Mouse (Mus musculus): ENCODE data around the gene Olfr531. TPM values are rescaled to one million over a fixed set of nuclear protein-coding genes. Genes with fewer than 3 reads are reported as not detected.

Olfr531 gene
- 0.10 TPM in 1 of 3 replicates, not detected in the others for total RNA-seq (2017)

DNA sequence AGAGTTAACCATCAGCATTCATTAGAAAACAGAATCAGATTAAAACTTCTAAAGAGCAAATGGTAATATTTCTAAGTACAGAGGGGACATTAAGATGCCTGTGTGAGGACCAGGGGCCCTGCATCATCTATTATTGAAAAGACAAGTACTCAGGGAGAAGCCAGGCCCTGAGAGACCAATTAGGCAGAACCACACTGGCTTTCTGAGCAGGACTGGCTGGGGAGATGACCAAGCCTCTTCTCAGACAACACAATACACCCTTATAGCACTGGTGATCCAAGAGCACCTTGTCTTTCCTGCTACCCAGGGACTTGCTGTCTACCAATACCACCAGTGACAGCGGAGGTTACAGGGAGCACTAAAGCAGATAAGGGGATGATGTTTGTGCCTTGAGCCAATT lies at the start of gene Olfr531:
Gene Olfr531 (minus strand): TSS at position 101 of the 400 bp plus-strand sequence.
- no peak for ATAC-seq (replicated peaks; ENCODE audit: insufficient number of reproducible peaks, low FRiP score, low TSS enrichment, poor library complexity, severe bottlenecking)

DNA sequence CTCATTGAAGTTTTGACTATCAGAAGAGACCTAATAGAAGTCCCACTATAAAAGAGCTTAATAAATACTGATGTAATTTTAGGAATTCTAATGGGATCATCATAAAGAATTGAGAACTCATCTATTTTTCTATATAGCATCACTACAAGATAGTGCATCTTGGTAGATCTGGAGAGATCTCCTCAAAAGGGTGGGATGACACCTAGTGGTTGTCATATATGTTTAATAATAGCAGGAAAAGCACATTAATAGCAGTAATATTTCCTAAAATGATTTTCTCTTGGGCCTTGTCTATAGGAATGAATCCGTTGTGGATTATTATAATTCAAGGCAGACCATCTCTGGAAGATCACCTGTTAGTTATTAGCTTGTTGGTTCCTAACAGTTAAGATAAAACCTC lies 40.4 kb upstream of the Olfr531 start:
- no peak for ATAC-seq (replicated peaks; ENCODE audit: insufficient number of reproducible peaks, low FRiP score, low TSS enrichment, poor library complexity, severe bottlenecking)

DNA sequence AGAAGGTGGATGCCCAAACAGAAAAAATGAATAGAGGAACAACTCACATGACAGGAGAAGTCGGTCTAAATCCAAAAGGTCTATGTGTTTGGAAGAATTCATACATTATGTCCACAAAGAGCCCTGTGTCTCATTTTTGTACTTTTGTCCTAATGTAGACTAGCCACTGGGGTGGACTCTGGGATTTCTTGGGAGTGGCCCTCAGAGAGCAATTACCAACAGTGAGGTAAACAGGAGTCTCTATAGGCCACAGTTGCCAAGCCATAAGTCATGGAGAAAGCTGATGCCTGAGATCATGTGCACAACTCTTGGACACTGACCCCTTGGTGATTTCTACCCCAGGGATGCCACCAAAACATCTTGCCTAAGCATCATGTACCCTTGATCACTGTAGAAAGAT lies 18.8 kb upstream of the Olfr531 start, which contains the start of gene Olfr532:
Gene Olfr532 (minus strand): TSS at position 101 of the 400 bp plus-strand sequence.
- ATAC-seq (replicated peaks; ENCODE audit: insufficient number of reproducible peaks, low FRiP score, low TSS enrichment, poor library complexity, severe bottlenecking) = no peak

DNA sequence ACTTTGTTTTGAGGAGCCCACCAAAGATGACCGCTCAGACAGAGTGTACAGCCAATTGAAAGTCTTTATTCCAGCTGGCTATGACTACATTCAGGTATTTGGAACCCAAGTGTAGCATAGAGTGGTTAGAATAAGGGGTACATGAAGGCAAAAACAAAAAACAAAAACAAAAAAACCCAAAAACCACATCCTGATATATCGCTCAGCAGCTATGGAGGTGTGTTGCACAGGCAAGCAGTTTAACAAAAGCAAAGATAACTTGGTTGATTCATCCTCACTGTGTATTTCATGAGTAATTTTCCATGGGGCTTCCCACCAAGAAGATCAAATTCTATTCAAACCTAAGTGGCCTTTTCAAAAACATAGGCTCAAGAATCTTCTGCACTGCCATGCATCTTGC lies 25.8 kb downstream of the Olfr531 start:
- ATAC-seq (replicated peaks; ENCODE audit: insufficient number of reproducible peaks, low FRiP score, low TSS enrichment, poor library complexity, severe bottlenecking) = no peak

DNA sequence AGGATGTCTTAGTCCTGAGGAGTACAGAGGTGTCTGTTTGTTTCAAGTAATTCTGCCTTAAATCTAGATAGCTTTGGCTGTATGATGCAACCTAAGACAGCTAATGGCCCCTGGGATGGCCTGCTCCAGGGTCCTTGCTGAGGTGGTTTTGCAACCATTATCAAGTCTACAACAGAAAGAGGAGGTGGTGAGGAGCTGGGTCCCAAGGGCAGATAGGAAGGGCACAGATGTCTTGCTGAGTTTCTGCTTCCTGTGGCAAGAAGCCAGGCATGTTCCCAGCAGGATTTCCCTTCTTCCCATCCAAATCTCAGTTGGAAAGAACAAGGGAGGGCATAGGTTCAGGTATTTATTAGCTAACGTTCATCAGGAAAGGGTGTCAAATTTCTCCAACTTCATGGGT lies 26.5 kb downstream of the Olfr531 start, which contains the start of gene Olfr530:
Gene Olfr530 (minus strand): TSS at position 101 of the 400 bp plus-strand sequence.
- no peak for ATAC-seq (replicated peaks; ENCODE audit: insufficient number of reproducible peaks, low FRiP score, low TSS enrichment, poor library complexity, severe bottlenecking)

DNA sequence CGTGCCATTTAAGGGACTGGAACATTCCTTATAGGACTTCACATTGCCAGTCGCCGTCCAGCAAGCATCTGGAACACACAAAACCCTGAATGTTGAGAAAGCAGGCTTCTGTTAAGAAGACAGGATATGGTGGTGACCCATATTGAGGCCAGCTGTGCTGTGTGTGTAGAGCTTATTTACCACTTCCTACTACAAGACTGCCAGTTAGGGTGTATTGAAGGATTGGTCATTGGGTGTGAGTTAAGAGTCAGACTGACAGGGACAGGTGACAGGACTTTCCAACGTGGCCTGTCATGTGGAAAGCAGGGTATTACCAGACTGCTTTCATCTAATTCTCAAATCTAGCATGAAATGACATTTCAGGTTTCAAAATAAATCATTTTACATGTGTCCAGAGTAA lies 28.4 kb downstream of the Olfr531 start:
- ATAC-seq (replicated peaks; ENCODE audit: insufficient number of reproducible peaks, low FRiP score, low TSS enrichment, poor library complexity, severe bottlenecking) = no peak

DNA sequence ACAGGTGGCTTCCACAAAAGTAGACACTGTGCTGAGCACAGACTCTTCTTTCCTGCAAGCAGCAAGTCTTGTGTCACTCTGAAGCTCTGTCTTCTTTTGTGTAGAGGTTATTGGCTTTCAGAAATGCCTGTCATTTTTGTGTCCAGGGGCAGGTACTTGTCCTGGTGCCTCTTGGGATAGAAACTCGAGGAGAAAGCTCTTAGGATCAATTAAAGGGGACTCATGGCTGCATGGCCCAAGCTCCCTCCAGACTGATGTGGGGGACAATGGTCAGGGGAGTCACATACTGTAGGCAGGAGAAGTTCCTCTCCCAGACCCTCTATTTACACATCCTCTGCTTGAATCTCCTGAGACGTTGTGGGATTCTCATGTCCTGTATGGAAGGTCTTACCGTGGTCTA lies 41.1 kb downstream of the Olfr531 start, which contains the start of gene Olfr60:
Gene Olfr60 (minus strand): TSS at position 101 of the 400 bp plus-strand sequence.
- ATAC-seq (replicated peaks; ENCODE audit: insufficient number of reproducible peaks, low FRiP score, low TSS enrichment, poor library complexity, severe bottlenecking) = no peak

Other genes with a start within 250 kb of the Olfr531 start
- not detected in 3 replicates for gene Sprn, start 248.0 kb downstream of the Olfr531 start, total RNA-seq (2017)
- not detected in 3 replicates for gene Olfr522, start 238.2 kb downstream of the Olfr531 start, total RNA-seq (2017)
- gene Olfr523, start 229.7 kb downstream of the Olfr531 start, total RNA-seq (2017) = not detected in 3 replicates
- not detected in 3 replicates for gene Olfr524, start 197.0 kb downstream of the Olfr531 start, total RNA-seq (2017)
- gene Cd163l1, start 184.7 kb downstream of the Olfr531 start, total RNA-seq (2017) = 0.39 to 0.48 TPM in 2 of 3 replicates, not detected in the other
- 0.85 to 2.5 TPM in 2 of 3 replicates, not detected in the other for gene 5830411N06Rik, start 155.6 kb downstream of the Olfr531 start, total RNA-seq (2017)
- not detected in 3 replicates for gene Olfr525, start 82.1 kb downstream of the Olfr531 start, total RNA-seq (2017)
- not detected in 3 replicates for gene Olfr527, start 68.9 kb downstream of the Olfr531 start, total RNA-seq (2017)
- not detected in 3 replicates for gene Olfr60, start 41.2 kb downstream of the Olfr531 start, total RNA-seq (2017)
- not detected in 3 replicates for gene Olfr530, start 26.6 kb downstream of the Olfr531 start, total RNA-seq (2017)
- not detected in 3 replicates for gene Olfr532, start 18.7 kb upstream of the Olfr531 start, total RNA-seq (2017)
- not detected in 3 replicates for gene Olfr533, start 60.5 kb upstream of the Olfr531 start, total RNA-seq (2017)
- not detected in 3 replicates for gene Olfr535, start 81.3 kb upstream of the Olfr531 start, total RNA-seq (2017)
- gene Olfr536, start 104.5 kb upstream of the Olfr531 start, total RNA-seq (2017) = not detected in 3 replicates
- not detected in 3 replicates for gene Olfr538, start 165.0 kb upstream of the Olfr531 start, total RNA-seq (2017)
- 0.10 to 0.19 TPM in 2 of 3 replicates, not detected in the other for gene Olfr46, start 198.4 kb upstream of the Olfr531 start, total RNA-seq (2017)
- gene Olfr61, start 226.1 kb upstream of the Olfr531 start, total RNA-seq (2017) = not detected in 3 replicates
- not detected in 3 replicates for gene Olfr53, start 243.5 kb upstream of the Olfr531 start, total RNA-seq (2017)